In the genomic region with DNA sequence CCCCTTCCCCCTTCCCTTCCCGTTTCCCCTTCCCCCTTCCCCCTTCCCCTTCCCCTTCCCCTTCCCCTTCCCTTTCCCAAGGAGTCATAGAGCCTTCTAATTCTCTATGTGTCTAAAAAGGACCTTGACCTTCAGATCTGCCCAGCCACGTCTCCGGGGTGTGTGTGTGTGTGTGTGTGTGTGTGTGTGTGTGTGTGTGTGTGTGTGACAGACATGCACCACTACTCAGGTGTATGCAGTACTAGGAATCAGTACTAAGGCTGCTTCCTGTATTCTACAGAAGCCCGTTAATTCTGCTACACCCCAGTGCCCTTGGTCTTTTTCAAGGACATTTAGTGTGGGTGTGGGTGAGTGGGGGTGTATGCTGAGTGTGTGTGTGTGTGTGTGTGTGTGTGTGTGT, we compare ENCODE assay signal across 22 mouse cellular contexts.
"Had no signal": no experiment of that assay in that cellular context is flagged by ENCODE, and none has a peak within 500 bp of the region (broad histone marks: within the 10 kb centered on the region; RNA-seq: fewer than 3 reads in every experiment).

No protein-coding gene starts in this region.

- H3K36me3 ChIP-seq: heart, embryonic 12.5 days; hindbrain, embryonic 12.5 days; limb, embryonic 13.5 days; limb, embryonic 15.5 days; liver, embryonic 12.5 days had no signal

- H3K4me3 ChIP-seq: gastrocnemius, adult 2 months; heart, embryonic 12.5 days; hindbrain, embryonic 10.5 days; hindbrain, embryonic 12.5 days; limb, embryonic 13.5 days; limb, embryonic 15.5 days; liver, embryonic 12.5 days had no signal

- H3K27me3 ChIP-seq: heart, embryonic 12.5 days; hindbrain, embryonic 12.5 days; limb, embryonic 13.5 days; limb, embryonic 15.5 days had no signal

- ATAC-seq: forebrain, embryonic 16.5 days; hindbrain, embryonic 16.5 days; inflammation-experienced regulatory T-cells, adult 6 months; liver, embryonic 12.5 days had no signal

- H3K27ac ChIP-seq: gastrocnemius, adult 2 months; hindbrain, embryonic 10.5 days; hindbrain, embryonic 12.5 days; hindbrain, embryonic 14.5 days; limb, embryonic 13.5 days; limb, embryonic 15.5 days; liver, embryonic 12.5 days; liver, embryonic 14.5 days had no signal

- H3K4me2 ChIP-seq: heart, embryonic 12.5 days; hindbrain, embryonic 12.5 days; hindbrain, embryonic 14.5 days; limb, embryonic 13.5 days; limb, embryonic 15.5 days; liver, embryonic 12.5 days had no signal

- DNase-seq: gastrocnemius, adult 2 months; gastrocnemius, postnatal 10 days; gastrocnemius, postnatal 25 days; heart, adult 18-20 months; heart, postnatal 10 days; heart, postnatal 4 days; kidney, adult 8-10 months; kidney, postnatal 10 days; layer of hippocampus, adult 9-11 months; layer of hippocampus, postnatal 36 days; left cerebral cortex, postnatal 4 days had no signal

- H3K4me1 ChIP-seq: liver, embryonic 12.5 days had no signal

- H3K9ac ChIP-seq: heart, embryonic 12.5 days; hindbrain, embryonic 12.5 days; hindbrain, embryonic 14.5 days; limb, embryonic 13.5 days; limb, embryonic 15.5 days; liver, embryonic 12.5 days; liver, embryonic 14.5 days had no signal

- H3K9me3 ChIP-seq: heart, embryonic 12.5 days; hindbrain, embryonic 10.5 days; hindbrain, embryonic 12.5 days; limb, embryonic 13.5 days; limb, embryonic 15.5 days; liver, embryonic 12.5 days had no signal
